Mouse (Mus musculus): ENCODE data around the gene Gm8773. TPM values are rescaled to one million over a fixed set of nuclear protein-coding genes. Genes with fewer than 3 reads are reported as not detected.

Gm8773 gene
- total RNA-seq (2017): not detected in 2 replicates

DNA sequence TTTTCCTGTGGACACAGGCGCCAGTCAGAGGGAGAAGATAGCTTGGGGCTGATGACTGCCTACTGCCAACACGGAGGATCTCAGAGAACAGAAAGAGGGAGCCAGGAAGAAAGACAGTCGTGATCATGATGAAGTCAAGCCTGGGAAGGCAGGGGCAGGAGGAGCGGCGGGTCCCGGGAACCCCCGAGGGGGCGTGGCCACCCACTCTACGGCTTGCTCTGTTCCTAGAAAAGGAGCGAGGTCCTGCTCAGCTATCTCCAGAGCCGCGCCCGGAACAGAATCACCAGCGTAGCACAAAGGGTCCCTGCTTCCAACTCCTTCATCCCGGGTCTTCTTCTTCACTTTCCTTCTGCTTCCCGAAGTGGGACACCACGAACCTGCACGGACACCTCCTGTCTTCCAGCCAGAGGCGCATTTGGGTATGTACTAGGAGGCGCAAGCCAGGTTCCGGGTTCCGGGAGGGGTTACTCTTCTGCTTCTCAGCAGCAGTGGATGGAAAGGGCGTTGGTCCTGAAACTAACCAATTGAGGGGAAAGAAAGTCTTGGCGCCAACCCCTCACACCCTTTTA is at the start of gene Gm8773:
TSS of gene Gm8773 (plus strand) at position 51 of the 569 bp plus-strand sequence.
- ATAC-seq (replicated peaks; ENCODE audit: low read depth, poor library complexity, severe bottlenecking): peak; percentile 89

DNA sequence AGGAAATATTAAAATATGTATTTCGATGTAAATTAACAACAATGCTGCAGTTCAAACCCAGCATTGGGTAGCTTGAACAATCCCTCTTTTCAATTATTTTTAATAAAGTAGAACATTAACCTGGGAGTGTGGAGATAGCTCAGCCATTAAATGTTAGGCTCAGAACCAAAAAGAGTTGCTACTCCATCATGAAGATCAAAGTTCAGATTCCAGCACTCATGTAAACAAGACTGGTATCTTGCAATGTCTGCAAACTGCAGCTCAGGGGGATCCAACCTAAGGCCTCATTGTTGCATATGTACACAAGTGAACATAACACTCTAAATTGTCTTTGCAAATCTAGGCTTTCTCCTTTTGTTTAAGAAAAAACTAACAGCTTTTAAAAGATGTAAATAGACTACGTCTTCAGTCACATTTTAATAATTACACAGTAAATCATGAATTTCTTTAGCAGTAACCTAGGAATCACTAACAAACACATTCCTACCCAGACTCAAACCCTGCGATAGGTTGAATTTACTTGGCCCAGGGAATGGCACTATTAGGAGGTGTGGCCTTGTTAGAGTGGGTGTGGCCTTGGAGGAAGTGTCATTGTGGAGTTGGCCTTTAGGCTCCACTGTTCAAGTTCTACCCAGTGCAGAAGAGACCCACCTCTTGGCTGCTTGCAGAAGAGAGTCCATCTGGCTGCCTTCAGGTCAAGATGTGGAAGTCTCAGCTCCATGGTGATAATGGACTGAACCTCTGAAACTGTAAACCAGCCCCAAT is 39.8 kb upstream of the Gm8773 start:
- no peak for ATAC-seq (replicated peaks; ENCODE audit: low read depth, poor library complexity, severe bottlenecking)

DNA sequence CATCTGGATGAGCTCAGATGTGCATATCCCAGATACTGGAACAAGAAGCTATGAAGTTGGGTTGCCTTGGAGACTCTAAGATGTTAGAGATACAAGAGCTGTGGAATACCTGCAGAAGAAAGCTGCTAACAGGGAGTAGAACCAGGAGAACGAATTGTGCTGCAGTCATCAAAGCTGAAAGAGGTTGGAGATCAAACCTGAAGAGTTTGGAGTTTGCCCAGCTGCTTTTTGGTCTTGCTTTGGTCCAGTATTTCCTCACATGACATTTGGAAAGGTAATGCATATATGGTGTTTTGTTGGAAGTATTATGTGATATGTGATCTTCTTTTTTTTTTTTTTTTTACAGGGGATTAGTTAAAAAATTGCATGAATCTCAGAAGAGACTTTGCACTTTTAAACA is 37.5 kb upstream of the Gm8773 start:
- ATAC-seq (replicated peaks; ENCODE audit: low read depth, poor library complexity, severe bottlenecking): no peak

DNA sequence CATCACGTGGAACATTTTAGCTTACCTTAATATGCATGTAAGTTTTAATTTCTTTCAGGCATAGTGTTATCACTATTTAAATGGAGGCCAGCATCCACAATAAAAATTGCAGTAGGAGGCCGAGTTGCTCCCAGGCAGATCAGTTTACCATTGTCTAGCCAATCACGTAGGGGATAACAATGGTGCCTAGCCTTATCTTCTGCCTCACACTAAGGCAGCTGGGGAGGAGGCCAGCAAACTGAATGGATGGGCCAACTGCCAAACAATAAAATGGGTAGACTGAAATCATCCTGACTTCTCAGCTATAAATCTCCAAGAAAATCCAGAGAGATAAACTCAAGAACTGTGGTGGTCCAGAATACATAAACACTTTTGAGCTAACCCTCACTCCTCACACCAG is 33.8 kb upstream of the Gm8773 start:
- ATAC-seq (replicated peaks; ENCODE audit: low read depth, poor library complexity, severe bottlenecking): peak; percentile 50; the same call in 1 of the 2 replicates

DNA sequence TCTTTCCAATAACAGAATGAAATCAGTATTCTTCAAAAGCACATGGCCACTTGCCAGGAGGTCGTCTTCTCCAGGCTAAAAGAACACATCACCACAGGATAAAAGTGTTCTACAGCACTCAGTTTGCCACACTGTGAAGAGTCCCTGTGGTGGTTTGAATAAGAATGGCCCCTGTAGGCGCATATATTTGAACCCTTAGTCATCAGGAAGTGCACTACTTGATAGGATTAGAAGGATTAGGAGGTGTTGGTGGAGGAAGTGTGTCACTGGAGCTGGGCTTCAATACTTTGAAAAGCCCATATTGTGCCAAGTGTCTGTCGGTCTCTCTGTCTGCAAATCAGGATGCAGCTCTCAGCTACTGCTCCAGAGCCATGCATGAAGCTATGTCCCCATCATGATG is 33.2 kb upstream of the Gm8773 start:
- no peak for ATAC-seq (replicated peaks; ENCODE audit: low read depth, poor library complexity, severe bottlenecking)

DNA sequence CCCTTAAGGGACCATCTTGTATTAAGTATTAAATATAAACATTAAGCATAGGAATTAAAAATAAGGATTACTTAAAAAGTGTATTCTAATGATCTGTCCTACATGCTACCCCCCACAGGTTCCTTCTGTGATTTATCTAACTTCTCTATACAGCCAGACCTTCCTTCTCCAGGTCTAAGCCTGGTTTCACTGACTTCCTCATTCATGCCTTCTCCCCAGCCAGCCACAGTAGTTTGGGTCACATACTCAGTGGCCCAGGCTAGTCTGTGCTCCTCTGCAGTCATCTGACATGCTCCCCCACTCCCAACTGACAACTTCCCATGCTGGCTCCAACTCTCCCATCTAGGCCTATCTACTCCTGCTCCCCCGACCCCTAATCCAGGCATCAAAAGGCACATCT is 22.5 kb upstream of the Gm8773 start:
- peak; percentile 63; the same call in 1 of the 2 replicates for ATAC-seq (replicated peaks; ENCODE audit: low read depth, poor library complexity, severe bottlenecking)

DNA sequence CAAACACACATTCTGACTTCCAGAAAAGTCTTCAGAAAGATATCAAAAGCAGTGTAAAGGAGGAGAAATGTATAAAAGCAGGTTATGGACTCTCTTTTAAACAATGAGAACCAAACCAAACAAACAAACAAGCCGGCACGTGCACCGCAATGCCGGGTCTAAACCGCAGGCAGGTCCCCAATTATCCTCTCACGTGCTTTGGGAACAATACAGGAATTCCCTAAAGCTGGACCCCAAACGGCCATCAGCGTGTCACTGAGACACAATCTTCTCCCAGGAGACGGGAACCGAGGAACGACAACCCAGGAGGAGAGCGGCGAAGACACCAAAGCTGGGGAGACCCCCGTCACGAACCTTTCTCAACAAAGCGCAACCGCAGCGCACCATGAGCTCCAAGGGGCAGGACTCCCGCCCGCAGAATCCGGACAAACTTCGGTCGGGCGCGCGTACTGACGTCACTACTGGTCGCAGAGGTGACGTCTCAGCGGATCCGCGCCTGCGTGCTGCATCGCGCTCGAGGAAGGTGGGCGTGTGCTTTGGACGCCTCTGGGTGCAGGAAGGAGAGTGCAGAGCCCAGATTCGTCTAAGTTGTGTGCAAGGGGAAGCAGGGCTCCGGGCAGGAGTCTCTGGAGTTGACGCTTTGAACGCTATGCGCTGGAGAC is 14.4 kb upstream of the Gm8773 start, which contains the start of gene Gtpbp10:
TSS of gene Gtpbp10 (minus strand) at position 460 of the 662 bp plus-strand sequence.
- ATAC-seq (replicated peaks; ENCODE audit: low read depth, poor library complexity, severe bottlenecking): peak; percentile 98

DNA sequence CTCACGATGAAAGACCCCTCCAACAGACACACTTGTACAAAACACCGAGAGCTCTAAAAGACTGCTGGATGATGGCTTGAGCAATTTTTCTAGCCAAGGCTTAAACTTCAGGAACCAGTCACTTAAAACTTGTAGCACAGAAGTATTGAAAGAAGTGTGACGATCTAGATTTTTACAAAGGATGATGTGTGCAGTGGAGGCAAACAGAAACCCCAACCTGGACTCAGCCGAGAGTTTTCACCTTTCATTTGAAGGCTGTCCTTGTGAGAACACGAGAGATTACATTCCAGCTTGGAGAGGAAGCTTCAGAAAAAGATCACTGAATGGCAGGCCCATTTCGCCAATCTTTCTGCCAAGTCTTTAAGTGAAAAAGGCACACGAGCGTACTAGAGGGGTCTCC is 13.8 kb upstream of the Gm8773 start:
- ATAC-seq (replicated peaks; ENCODE audit: low read depth, poor library complexity, severe bottlenecking): 0 out of 2 replicates have a peak, but pooled peaks have one; percentile 1

DNA sequence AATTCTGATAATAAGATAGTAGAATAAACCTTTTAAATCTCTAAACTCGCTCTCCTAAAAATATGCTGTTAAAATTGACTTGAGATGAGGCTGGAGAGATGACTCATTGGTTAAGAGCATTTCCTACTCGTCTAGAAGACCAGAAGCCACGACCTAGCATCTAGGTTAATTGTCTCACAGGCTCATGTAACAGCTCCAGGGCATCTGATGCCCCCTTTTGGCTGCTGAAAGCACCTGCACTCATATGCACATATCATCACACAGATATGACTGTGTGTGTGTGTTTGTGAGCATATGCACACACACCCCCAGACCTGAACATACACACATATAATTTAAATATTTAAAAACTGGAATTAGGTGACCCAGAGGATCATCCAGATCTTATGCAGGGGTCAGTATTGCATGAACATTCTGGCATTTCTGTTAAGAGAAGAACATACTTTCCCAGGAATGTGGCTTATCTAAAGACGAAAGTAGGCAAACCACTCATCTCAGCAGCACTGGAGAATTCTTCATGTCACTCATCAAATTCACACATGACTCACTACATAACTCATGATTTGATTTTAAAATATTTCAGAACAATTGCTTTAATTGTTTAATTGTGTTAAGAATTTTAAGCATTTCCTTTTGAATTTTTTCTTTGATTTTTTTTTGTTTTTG is 12.4 kb upstream of the Gm8773 start:
- ATAC-seq (replicated peaks; ENCODE audit: low read depth, poor library complexity, severe bottlenecking): no peak

DNA sequence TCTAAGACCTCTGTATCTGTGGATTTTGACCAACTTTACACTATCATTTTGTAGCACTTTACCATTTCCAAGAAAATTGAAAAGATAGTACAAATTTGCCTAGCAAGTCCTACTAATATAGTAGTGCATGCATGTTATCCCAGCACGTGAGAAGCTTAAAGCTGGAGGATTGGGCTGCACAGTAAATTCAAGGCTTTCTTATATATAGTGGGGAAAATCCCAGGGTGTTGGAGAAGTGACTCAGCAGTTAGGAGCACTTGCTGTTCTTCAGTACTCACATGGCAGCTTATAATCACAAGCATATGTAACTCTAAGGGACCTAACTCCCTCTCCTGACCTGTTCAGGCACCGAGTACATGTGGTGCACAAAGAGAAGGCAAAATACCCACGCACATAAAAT is 11.2 kb upstream of the Gm8773 start:
- no peak for ATAC-seq (replicated peaks; ENCODE audit: low read depth, poor library complexity, severe bottlenecking)

DNA sequence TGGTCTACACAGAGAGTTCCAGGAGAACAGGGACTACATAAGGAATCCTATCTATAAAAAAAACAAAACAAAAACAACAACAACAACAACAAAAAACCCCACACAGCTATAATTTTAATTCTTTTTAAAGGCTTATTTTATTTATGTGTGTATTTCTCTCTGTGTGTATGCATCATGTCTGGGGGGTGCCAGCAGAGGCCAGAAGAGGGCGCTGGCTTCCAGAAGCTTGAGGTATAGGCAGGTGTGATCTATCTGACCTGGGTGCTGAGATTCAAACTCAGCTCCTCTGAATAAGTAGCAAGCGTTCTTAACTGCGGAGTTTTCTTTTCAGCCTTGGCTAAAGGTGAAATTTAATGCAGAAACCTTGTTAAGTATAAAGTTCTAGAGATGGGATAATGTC is 14.1 kb downstream of the Gm8773 start:
- ATAC-seq (replicated peaks; ENCODE audit: low read depth, poor library complexity, severe bottlenecking): no peak

DNA sequence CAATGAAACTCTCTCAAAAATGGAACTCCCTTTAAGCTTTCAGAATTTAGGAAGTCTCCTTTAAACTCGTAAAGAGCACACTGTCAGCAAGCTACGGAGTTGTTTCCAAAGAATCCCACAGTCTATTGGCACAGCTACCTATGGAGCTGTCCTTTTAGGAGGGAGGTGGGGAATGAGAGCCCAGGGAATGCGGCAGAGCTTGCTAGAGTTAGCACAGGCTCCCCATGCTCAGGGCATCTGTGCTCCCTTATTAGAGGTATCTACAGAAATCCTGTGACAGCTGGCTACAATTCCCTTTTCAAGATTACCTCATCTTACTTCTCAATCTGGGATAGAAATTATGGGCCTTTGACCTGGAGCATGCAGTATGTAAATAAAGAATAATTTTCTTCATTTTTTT is 36.9 kb downstream of the Gm8773 start:
- ATAC-seq (replicated peaks; ENCODE audit: low read depth, poor library complexity, severe bottlenecking): no peak

DNA sequence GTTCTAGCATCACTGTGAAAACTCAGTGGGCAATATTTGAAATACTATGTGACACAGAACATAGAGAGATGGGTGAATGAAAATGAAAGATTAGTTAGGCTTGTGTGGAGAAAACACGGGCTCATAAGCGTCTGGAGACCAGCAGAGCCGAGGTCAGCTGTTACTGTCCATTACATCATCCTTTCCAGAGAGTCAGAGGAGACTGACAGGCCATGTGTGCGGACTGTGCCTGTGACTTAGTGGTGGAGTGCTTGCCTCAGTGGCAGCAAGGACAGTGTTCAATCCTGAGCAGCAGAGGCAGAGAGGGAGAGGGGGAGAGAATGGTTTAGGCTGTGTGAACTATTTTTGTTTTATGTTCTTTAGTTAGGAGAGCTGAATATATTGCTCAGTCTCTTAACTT is 44.7 kb downstream of the Gm8773 start:
- ATAC-seq (replicated peaks; ENCODE audit: low read depth, poor library complexity, severe bottlenecking): no peak

DNA sequence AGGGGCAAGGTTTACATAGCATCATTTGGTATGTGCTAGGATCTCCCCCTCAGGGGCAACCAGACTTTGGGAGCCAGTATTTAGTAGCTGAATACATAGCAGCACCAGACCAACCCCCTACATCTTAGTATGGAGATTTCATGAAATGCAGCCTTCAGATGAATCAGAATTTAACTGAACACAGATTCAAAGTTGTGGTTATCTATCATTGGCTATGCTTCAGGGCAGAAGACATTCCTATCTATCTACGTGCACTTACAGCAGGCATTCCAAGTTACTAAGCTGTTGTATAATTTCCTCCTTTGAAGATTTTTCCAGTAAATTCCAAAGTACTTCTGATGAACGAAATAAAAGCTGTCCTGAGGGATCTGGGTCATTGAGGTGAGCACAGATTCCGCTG is 51.9 kb downstream of the Gm8773 start:
- ATAC-seq (replicated peaks; ENCODE audit: low read depth, poor library complexity, severe bottlenecking): no peak

Other genes starting within 250 kb of the Gm8773 start
- 1.6 TPM in 2 replicates for gene Cdk14, start 153.5 kb upstream of the Gm8773 start, total RNA-seq (2017)
- not detected in 2 replicates for gene 1700015F17Rik, start 94.7 kb upstream of the Gm8773 start, total RNA-seq (2017)
- gene Cldn12, start 58.8 kb upstream of the Gm8773 start, total RNA-seq (2017): 1.3 and 6.9 TPM in 2 replicates
- 36.4 and 38.1 TPM in 2 replicates for gene Gtpbp10, start 14.3 kb upstream of the Gm8773 start, total RNA-seq (2017)
- not detected in 2 replicates for gene Cfap69, start 90.4 kb downstream of the Gm8773 start, total RNA-seq (2017)
- gene Steap2, start 120.8 kb downstream of the Gm8773 start, total RNA-seq (2017): not detected in 2 replicates
- not detected in 2 replicates for gene Steap1, start 175.5 kb downstream of the Gm8773 start, total RNA-seq (2017)